Mouse (Mus musculus) olfactory bulb, adult 2 months (tissue): Measurements from ENCODE around the gene Csrp2.

Experiments
- CTCF ChIP-seq: fragments of 200-500 bp; IDR thresholded peaks from 2 replicates; pipeline ENCODE4 v1.5.1; 2012; ENCODE audit warnings: low read depth, mild to moderate bottlenecking, low read length, moderate library complexity; ENCODE audit not compliant: insufficient read depth
- POLR2A ChIP-seq: fragments of 200-500 bp; IDR thresholded peaks from 2 replicates; pipeline ENCODE4 v1.6.1; 2012; ENCODE audit warnings: mild to moderate bottlenecking, low read depth, low read length, moderate library complexity; ENCODE audit not compliant: insufficient read depth

GRCm38 (mm10) chr10:110959781-110960180 is 40.2 kb downstream of the Csrp2 start:
- TF ChIP-seq CTCF (no peak), POLR2A (no peak)
